Mouse (Mus musculus): ENCODE results near the gene Hsph1. TPM values are rescaled to one million over a fixed set of nuclear protein-coding genes. Genes with fewer than 3 reads are reported as not detected.
A peak's percentile ranks its signal among the peaks of the same experiment; 100 is the strongest.

The Hsph1 gene
- 94.9 and 96.7 TPM in 2 replicates for polyA plus RNA-seq (2015; fragmentation: Nextera tagmentation; extraction: Ambion mirVana)

DNA sequence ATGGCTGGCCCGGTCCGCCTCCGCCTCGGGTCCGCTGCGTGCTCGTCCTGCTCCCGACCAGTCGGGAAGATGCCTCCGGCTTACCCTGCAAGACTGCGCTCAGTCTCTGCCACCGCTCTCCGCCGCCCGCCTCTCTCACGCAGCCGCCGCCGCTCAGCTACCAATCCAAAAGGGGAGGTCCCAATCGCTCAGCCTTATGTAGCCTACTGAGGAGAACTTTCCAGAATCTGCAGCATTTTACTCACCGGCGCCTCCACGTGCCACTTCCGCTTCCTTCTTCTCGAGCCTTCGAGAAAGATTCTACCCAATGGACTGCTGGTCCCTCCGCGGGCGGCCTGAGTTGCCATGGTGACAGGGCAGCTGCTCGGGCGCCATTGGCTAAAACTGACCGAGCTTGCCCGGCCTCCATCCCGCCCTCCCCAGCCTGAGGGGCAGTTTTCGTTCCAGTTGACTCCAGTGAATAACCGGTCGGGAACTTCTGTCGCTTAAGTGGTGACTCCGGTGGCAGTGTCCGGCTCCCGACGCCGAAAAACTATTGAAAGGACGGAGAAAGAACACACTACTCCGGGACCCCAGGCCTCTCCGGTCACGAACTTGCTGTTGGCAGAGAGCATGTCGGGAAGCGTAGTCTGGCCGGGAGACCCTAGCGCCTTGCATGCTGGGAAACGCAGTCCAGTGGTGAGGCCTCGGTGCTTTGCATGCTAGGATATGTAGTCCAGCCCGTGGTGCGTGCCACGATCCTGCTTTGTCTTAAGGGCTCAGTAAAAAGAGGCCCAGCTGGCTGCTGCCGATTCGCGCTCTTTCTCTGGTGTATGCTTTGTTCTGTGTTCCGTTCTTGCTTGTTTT is at the start of gene Hsph1:
Gene Hsph1, minus strand, starts transcription at position 302 of the 846 bp plus-strand sequence.
- WGBS = under 1% methylated on average over 60 of the region's 60 CpGs
- peak; percentile 98 for ATAC-seq (ENCODE audit: low FRiP score)

DNA sequence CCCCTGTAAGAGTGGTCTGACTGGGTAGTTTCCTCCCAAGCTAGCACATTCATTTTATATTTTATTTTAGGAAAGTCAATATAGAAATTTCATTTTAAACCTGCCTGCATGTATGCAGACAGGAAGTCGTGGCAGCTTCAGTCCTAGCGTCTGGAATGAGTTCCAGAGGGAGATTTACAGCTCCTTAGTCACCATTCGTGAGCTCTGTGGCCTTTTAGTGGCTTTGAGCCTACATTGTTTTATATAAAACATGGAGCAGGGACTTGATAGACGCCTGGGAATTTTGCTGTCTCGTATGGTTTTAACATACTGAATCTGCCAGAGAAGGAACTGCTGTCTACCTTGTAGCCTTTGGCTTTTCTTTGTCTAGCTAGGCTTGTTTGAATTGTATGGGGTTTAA is 44.8 kb upstream of the Hsph1 start:
- H3K4me2 ChIP-seq = no peak overlapping the region
- ATAC-seq (ENCODE audit: low FRiP score) = no peak
- H3K27me3 ChIP-seq (replicated peaks) = no peaks in the 10 kb centered on the region
- no peak overlapping the region for H3K4me3 ChIP-seq (replicated peaks)
- no peaks in the 10 kb centered on the region for H3K9me3 ChIP-seq (replicated peaks)
- peaks cover 14% of the 10 kb centered on the region for H3K4me1 ChIP-seq
- no peak overlapping the region for H3K9ac ChIP-seq (replicated peaks)
- H3K27ac ChIP-seq (replicated peaks) = no peak overlapping the region
- H3K36me3 ChIP-seq = no peaks in the 10 kb centered on the region
- WGBS = 41% methylated on average over 5 of the region's 5 CpGs

More for the DNA sequence above, at the start of gene Hsph1:
- Histone ChIP-seq H3K9ac (replicated peaks) (peak within 1 kb of the TSS; percentile 77), H3K27me3 (replicated peaks) (no peaks in the 10 kb centered on the region), H3K4me1 (peaks cover 28% of the 10 kb centered on the region), H3K9me3 (replicated peaks) (no peaks in the 10 kb centered on the region), H3K4me3 (replicated peaks) (peak within 1 kb of the TSS; percentile 66), H3K4me2 (peak within 1 kb of the TSS; percentile 81), H3K36me3 (peaks cover 18% of the 10 kb centered on the region), H3K27ac (replicated peaks) (peak within 1 kb of the TSS; percentile 90)

DNA sequence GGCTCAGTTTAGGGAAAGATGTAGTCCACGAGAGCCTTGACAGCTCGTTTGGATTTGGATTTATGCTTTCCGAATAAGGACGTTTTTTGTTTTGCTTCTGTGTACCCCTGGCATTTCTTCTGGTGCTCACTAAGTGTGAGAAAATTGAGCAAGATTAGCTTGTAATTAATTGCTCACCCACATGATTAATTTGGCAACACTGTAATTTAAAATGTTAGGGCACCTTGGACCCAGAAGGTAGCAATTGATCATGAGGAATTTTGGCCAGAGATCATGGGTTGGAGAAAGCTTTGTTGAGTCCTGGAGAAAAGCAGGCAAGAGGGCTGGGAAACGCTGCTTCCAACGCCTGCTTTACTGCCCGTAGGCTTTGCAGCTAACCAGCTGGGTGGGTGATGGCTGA is 43.7 kb upstream of the Hsph1 start:
- no peaks in the 10 kb centered on the region for H3K9me3 ChIP-seq (replicated peaks)
- no peak for ATAC-seq (ENCODE audit: low FRiP score)
- H3K4me1 ChIP-seq = peaks cover 14% of the 10 kb centered on the region
- H3K36me3 ChIP-seq = no peaks in the 10 kb centered on the region
- H3K9ac ChIP-seq (replicated peaks) = no peak overlapping the region
- H3K4me2 ChIP-seq = peak overlapping the region; percentile 98
- no peak overlapping the region for H3K27ac ChIP-seq (replicated peaks)
- no peak overlapping the region for H3K4me3 ChIP-seq (replicated peaks)
- no peaks in the 10 kb centered on the region for H3K27me3 ChIP-seq (replicated peaks)
- 51% methylated on average over 7 of the region's 7 CpGs for WGBS

DNA sequence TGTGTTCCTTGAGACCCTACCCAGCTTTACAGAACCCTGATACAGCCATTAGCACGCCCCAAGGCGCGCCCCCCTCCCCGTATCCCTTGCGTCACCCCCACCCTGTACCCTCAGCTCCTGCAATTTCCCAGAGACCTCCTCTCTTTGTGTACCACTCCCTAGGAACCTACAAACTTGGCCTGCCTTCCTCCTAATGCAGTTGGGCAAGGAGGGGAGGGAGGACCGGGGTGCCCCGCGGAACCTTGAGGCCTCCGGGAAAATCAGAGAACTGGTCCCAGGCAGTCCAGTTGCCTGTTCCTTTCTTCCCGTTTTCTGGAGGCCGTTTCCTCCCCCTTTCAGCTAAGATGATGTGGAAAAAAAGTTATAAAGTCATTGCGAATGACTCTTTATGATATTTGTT is 43.2 kb upstream of the Hsph1 start:
- Histone ChIP-seq H3K27ac (replicated peaks) (no peak overlapping the region), H3K9me3 (replicated peaks) (no peaks in the 10 kb centered on the region), H3K4me2 (peak overlapping the region; percentile 98), H3K9ac (replicated peaks) (peak overlapping the region; percentile 68), H3K4me1 (peaks cover 14% of the 10 kb centered on the region), H3K27me3 (replicated peaks) (no peaks in the 10 kb centered on the region), H3K4me3 (replicated peaks) (peak overlapping the region; percentile 78), H3K36me3 (no peaks in the 10 kb centered on the region)
- no peak for ATAC-seq (ENCODE audit: low FRiP score)
- WGBS = 7% methylated on average over 12 of the region's 12 CpGs

DNA sequence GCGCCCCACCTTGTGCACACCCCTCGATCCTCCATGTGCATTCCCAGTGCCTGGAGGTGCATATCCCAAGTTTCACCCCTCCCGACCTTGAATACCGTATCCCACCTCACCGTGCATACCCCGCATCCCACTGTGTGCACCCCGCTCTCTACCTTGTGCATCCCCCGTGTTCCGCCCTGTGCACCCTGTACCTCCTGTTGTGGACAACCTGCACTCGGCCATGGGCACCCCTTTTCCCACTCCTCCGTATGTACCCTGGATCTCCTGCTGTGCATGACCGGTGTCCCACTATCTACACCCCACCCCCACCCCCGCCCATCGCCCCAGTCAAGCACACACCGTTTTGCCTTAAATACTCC is 42.8 kb upstream of the Hsph1 start:
- ATAC-seq (ENCODE audit: low FRiP score) = peak; percentile 55
- Histone ChIP-seq H3K36me3 (no peaks in the 10 kb centered on the region), H3K27me3 (replicated peaks) (no peaks in the 10 kb centered on the region), H3K9ac (replicated peaks) (peak overlapping the region; percentile 68), H3K27ac (replicated peaks) (no peak overlapping the region), H3K9me3 (replicated peaks) (no peaks in the 10 kb centered on the region), H3K4me3 (replicated peaks) (peak overlapping the region; percentile 78), H3K4me2 (peak overlapping the region; percentile 98), H3K4me1 (peaks cover 14% of the 10 kb centered on the region)
- under 1% methylated on average over 15 of the region's 15 CpGs for WGBS

DNA sequence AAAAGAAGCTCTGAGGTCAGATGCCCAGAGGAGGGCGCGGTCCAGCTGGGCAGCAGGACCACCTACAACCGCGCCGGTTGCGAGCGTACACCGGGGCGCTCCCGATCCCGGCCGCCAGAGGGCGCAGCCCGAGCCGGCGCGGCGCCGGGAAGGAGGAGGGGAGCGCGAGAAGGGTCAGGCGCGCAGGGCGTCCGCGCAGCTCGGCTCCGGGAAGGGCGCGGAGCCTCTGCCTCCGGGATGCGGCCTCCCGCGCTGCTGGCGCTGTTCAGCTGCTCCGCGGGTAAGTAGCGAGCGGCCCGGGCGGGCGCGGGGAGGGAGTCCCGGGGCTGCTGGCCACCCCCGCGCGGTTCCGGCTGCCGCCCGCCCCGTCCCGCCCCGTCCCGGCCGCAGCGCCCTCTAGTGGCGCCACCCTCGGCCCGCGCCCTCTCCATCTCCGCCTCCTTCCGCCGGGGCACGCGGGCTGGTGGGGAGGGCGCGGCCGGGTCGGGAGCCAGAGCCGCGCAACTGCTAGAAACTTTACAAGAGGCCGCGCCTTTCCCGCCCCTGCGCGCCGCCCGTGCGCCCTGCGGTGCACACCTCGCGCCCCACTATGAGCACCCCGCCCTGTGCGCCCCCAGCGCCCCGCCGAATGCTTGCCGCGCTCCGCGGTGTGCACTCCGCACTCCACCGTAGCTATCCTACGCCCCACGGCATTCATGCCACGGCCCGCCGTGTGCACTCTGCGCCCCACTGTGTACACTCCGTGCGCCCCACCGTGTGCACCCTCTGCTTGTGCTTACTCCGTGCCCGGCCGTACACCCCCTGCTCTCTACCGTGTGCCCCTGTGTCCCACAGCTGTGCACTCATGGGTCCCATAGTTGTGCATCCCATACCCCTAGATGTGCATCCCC is 42.2 kb upstream of the Hsph1 start, which contains the start of gene B3glct:
Gene B3glct, plus strand, starts transcription at position 131 of the 890 bp plus-strand sequence.
- under 1% methylated on average over 71 of the region's 106 CpGs for WGBS

DNA sequence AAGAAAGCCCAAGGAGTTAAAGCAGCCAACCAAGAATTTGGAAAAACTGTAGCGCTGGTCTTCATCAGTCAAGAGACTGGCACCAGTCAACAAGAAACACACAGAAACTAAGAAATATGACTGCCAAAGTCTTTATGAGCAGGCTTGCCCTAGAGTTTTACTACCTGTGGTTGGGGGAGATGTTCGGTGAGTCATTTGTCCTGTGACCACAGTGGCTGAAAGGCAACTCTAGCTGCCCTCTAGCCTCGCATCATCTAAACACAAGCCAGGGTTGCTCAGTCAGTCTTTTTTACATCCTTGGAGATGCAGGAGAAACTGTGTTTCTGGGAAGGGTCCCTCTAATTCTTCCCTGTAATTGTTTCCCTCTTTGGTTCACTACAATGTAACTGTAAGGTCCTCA is 41.0 kb upstream of the Hsph1 start:
- Histone ChIP-seq H3K9me3 (replicated peaks) (no peaks in the 10 kb centered on the region), H3K27ac (replicated peaks) (no peak overlapping the region), H3K4me2 (no peak overlapping the region), H3K27me3 (replicated peaks) (no peaks in the 10 kb centered on the region), H3K9ac (replicated peaks) (no peak overlapping the region), H3K4me3 (replicated peaks) (no peak overlapping the region), H3K36me3 (no peaks in the 10 kb centered on the region), H3K4me1 (peaks cover 14% of the 10 kb centered on the region)
- ATAC-seq (ENCODE audit: low FRiP score) = no peak
- 96% methylated on average over 3 of the region's 3 CpGs for whole genome bisulfite sequencing

More for the DNA sequence above, 42.2 kb upstream of the Hsph1 start, which contains the start of gene B3glct:
- Histone ChIP-seq H3K27me3 (replicated peaks) (no peaks in the 10 kb centered on the region), H3K9ac (replicated peaks) (peak within 1 kb of the TSS; percentile 68), H3K9me3 (replicated peaks) (no peaks in the 10 kb centered on the region), H3K27ac (replicated peaks) (peak within 1 kb of the TSS; percentile 77), H3K4me3 (replicated peaks) (peak within 1 kb of the TSS; percentile 78), H3K4me1 (peaks cover 14% of the 10 kb centered on the region), H3K36me3 (no peaks in the 10 kb centered on the region), H3K4me2 (peak within 1 kb of the TSS; percentile 98)
- ATAC-seq (ENCODE audit: low FRiP score) = peak; percentile 91

DNA sequence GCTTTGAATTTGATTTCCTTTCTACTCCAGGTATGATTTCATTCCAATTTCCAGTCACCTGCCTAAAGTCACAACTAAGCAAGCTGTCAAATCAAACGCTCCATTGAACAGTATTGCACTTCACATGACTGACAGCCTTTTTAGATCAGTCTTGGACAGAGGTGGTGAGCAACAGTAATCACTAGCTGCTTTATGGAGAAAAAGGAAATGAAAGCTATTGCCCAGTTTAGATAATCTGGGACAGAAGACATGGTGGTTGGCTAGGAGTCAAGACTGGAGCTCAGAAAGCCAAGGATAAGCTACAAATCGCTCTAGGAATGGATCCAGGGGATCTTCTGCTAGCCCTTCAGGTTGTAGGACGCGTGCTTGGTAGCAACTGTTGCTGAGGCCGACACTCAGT is 27.2 kb upstream of the Hsph1 start:
- ATAC-seq (ENCODE audit: low FRiP score) = no peak
- Histone ChIP-seq H3K36me3 (no peaks in the 10 kb centered on the region), H3K4me3 (replicated peaks) (no peak overlapping the region), H3K27me3 (replicated peaks) (no peaks in the 10 kb centered on the region), H3K4me2 (no peak overlapping the region), H3K9me3 (replicated peaks) (no peaks in the 10 kb centered on the region), H3K27ac (replicated peaks) (no peak overlapping the region), H3K9ac (replicated peaks) (no peak overlapping the region), H3K4me1 (no peaks in the 10 kb centered on the region)
- 91% methylated on average over 5 of the region's 5 CpGs for WGBS

DNA sequence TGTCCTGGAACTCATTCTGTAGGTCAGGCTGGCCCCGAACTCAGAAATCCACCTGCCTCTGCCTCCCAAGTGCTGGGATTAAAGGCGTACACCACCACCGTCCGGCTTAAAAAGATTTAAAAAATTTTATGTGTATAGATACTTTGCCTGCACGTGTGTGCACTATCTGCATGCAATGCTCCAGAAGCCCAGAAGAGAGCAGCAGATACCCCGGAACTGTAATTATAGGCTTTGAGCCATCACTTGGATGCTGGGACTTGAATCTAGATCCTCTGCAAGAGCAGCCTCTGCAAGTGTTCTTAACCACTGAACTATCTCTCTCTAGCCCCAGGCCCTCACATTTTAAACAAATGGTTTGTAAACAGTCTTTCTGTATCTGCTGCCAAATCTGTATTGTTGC is 26.8 kb upstream of the Hsph1 start:
- H3K27ac ChIP-seq (replicated peaks) = no peak overlapping the region
- no peak overlapping the region for H3K9ac ChIP-seq (replicated peaks)
- no peak overlapping the region for H3K4me3 ChIP-seq (replicated peaks)
- H3K4me1 ChIP-seq = no peaks in the 10 kb centered on the region
- ATAC-seq (ENCODE audit: low FRiP score) = no peak
- no peak overlapping the region for H3K4me2 ChIP-seq
- no peaks in the 10 kb centered on the region for H3K36me3 ChIP-seq
- H3K9me3 ChIP-seq (replicated peaks) = no peaks in the 10 kb centered on the region
- 91% methylated on average over 6 of the region's 6 CpGs for WGBS
- no peaks in the 10 kb centered on the region for H3K27me3 ChIP-seq (replicated peaks)

DNA sequence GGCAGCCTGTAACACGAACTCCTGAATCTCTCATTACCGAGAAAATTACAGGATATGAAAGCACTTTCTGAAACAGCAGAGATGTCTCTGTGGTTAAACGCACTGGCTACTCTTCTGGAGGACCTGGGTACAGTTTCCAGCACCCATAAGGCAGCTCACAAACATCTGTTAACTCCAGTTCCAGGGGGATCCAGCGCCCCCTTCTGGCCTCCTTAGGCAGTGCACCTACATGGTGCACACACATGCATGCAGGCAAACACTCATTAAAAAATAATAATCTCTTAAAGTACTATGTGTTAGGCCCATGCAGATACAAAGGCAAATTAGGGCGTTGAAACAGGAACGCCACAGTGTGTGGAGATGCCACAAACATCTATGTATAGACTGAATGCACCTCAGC is 25.3 kb upstream of the Hsph1 start:
- no peak overlapping the region for H3K4me2 ChIP-seq
- no peak for ATAC-seq (ENCODE audit: low FRiP score)
- WGBS = 91% methylated on average over 6 of the region's 6 CpGs
- no peaks in the 10 kb centered on the region for H3K27me3 ChIP-seq (replicated peaks)
- no peaks in the 10 kb centered on the region for H3K4me1 ChIP-seq
- no peak overlapping the region for H3K9ac ChIP-seq (replicated peaks)
- no peak overlapping the region for H3K4me3 ChIP-seq (replicated peaks)
- no peak overlapping the region for H3K27ac ChIP-seq (replicated peaks)
- H3K36me3 ChIP-seq = no peaks in the 10 kb centered on the region
- H3K9me3 ChIP-seq (replicated peaks) = no peaks in the 10 kb centered on the region

DNA sequence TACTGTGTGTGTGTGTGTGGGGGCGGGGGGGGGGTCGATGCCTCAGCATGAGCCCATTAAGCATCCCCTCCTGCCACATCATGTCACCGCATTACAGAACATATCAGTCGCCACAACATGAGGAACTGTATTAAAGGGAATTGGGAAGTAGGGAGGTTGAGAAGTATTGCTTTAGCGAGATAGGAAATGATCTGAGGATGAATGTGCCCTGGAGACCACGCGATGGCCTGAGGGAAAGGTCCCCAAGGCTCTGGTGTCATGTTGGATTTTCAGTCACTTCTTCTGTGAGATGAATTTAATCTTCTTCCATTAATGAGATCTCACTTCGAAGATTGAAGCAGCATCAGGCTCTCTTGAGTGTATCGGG is 23.2 kb upstream of the Hsph1 start:
- H3K36me3 ChIP-seq = no peaks in the 10 kb centered on the region
- H3K9ac ChIP-seq (replicated peaks) = no peak overlapping the region
- 57% methylated on average over 8 of the region's 9 CpGs for WGBS
- ATAC-seq (ENCODE audit: low FRiP score) = no peak
- H3K9me3 ChIP-seq (replicated peaks) = no peaks in the 10 kb centered on the region
- H3K4me1 ChIP-seq = no peaks in the 10 kb centered on the region
- no peak overlapping the region for H3K4me2 ChIP-seq
- no peak overlapping the region for H3K27ac ChIP-seq (replicated peaks)
- no peaks in the 10 kb centered on the region for H3K27me3 ChIP-seq (replicated peaks)
- H3K4me3 ChIP-seq (replicated peaks) = no peak overlapping the region

Data from neural tube, embryonic 15.5 days (tissue).